In genomic region chr11:118729373-118729772, GRCm38 (mm10) we compare ENCODE assay signal across 12 mouse cellular contexts.
A peak's percentile ranks its signal among the peaks of the same experiment; 100 is the strongest.
DNase-seq lines count a peak whose midpoint lies in the region; ATAC-seq and TF ChIP-seq lines count a peak whose summit lies in the region.
"Had no signal": no experiment of that assay in that cellular context is flagged by ENCODE, and none has a peak within 500 bp of the region (broad histone marks: within the 10 kb centered on the region; RNA-seq: fewer than 3 reads in every experiment).

No protein-coding gene starts in this region.

- no peak overlapping the region for H3K4me3 ChIP-seq in heart, embryonic 12.5 days
- H3K4me3 ChIP-seq in lung, postnatal 0 days (ENCODE audit: low read depth, low read length): no peak overlapping the region
- H3K4me3 ChIP-seq: embryonic facial prominence, embryonic 12.5 days had no signal

- DNase-seq in gastrocnemius, postnatal 10 days: peak; percentile 50
- no peak for DNase-seq in gastrocnemius, postnatal 36 days
- DNase-seq in R1 (ENCODE audit: low read depth, low spot score): peak; percentile 64
- peak; percentile 93 for DNase-seq in lung, postnatal 0 days (ENCODE audit: low spot score)
- DNase-seq in frontal cortex, adult 2 months (ENCODE audit: extremely low spot score in 1 of 2, low spot score in 1 of 2): no peak
- no peak for DNase-seq in cerebellum, postnatal 4 days (ENCODE audit: low spot score in 2 of 2)
- DNase-seq in ovary, postnatal 36 days (ENCODE audit: low spot score): no peak

- no peak overlapping the region for H3K4me2 ChIP-seq in heart, embryonic 12.5 days
- no peak overlapping the region for H3K4me2 ChIP-seq in lung, postnatal 0 days (replicated peaks; ENCODE audit: low read depth, low read length)
- H3K4me2 ChIP-seq: embryonic facial prominence, embryonic 12.5 days; liver, embryonic 11.5 days had no signal

- no peak overlapping the region for H3K9ac ChIP-seq in heart, embryonic 12.5 days
- H3K9ac ChIP-seq in lung, postnatal 0 days (replicated peaks; ENCODE audit: low read depth): no peak overlapping the region
- H3K9ac ChIP-seq: embryonic facial prominence, embryonic 12.5 days had no signal

- H3K27ac ChIP-seq in heart, embryonic 12.5 days (ENCODE audit: poor library complexity, severe bottlenecking): no peak overlapping the region
- H3K27ac ChIP-seq in lung, postnatal 0 days (ENCODE audit: low read length): peak overlapping the region; percentile 84
- H3K27ac ChIP-seq: embryonic facial prominence, embryonic 12.5 days had no signal

- H3K36me3 ChIP-seq in heart, embryonic 12.5 days: no peaks in the 10 kb centered on the region
- H3K36me3 ChIP-seq in lung, postnatal 0 days (ENCODE audit: insufficient read depth, low read length): no peaks in the 10 kb centered on the region
- H3K36me3 ChIP-seq: embryonic facial prominence, embryonic 12.5 days had no signal

- 0 out of 2 replicates have a peak, but pooled peaks cover 8% of the 10 kb centered on the region for H3K27me3 ChIP-seq in heart, embryonic 12.5 days (replicated peaks)
- H3K27me3 ChIP-seq in lung, postnatal 0 days (replicated peaks; ENCODE audit: insufficient read depth, low read length): no peaks in the 10 kb centered on the region
- H3K27me3 ChIP-seq: embryonic facial prominence, embryonic 12.5 days had no signal

- 19% methylated on average over 8 of the region's 8 CpGs for WGBS in heart, embryonic 12.5 days
- WGBS in lung, postnatal 0 days: 20% methylated on average over 8 of the region's 8 CpGs

- no peak for TF ChIP-seq CTCF in lung, postnatal 0 days (IDR thresholded peaks at IDR 0.05)

- peak; percentile 54; the same call in 1 of the 2 replicates for ATAC-seq in heart, embryonic 12.5 days (ENCODE audit: insufficient number of reproducible peaks, low FRiP score)
- ATAC-seq in lung, postnatal 0 days: peak; percentile 91
- ATAC-seq: CD4-positive, CD25-positive, alpha-beta regulatory T cell, adult 4 months; inflammation-experienced regulatory T-cells, adult 6 months had no signal

- H3K4me1 ChIP-seq in heart, embryonic 12.5 days (replicated peaks): peaks cover 29% of the 10 kb centered on the region
- no peaks in the 10 kb centered on the region; the same call in 1 of the 2 replicates for H3K4me1 ChIP-seq in lung, postnatal 0 days (ENCODE audit: insufficient read depth, low read depth, low read length)

- H3K9me3 ChIP-seq in heart, embryonic 12.5 days (replicated peaks): no peaks in the 10 kb centered on the region
- no peaks in the 10 kb centered on the region for H3K9me3 ChIP-seq in lung, postnatal 0 days (ENCODE audit: low read length)
- H3K9me3 ChIP-seq: embryonic facial prominence, embryonic 12.5 days had no signal

- peak; percentile 62 for TF ChIP-seq EP300 in lung, postnatal 0 days (IDR thresholded peaks at IDR 0.05)

- intact Hi-C loops in gastrocnemius, postnatal 36 days (cut with DNase I): no loop called here

Comparison
In these comparisons a context has a peak if more than half of its experiments do, and no peak if none do; other contexts are left out.
1. DNase-seq: peak in gastrocnemius, postnatal 10 days (single experiment), R1 (single experiment) and lung, postnatal 0 days (single experiment); none in gastrocnemius, postnatal 36 days (0 of 2), frontal cortex, adult 2 months (0 of 2), cerebellum, postnatal 4 days (0 of 2) and ovary, postnatal 36 days (single experiment).